Mouse (Mus musculus) C2C12 (cell line): ENCODE results near the gene Derl3. TPM values are rescaled to one million over a fixed set of nuclear protein-coding genes. Genes with fewer than 3 reads are reported as not detected.

Source experiments
- H3K27me3 ChIP-seq: one replicate; pipeline ENCODE4 v1.6.1; 2011; ENCODE audit not compliant: control insufficient read depth, insufficient read depth, insufficient read length
- H3K36me3 ChIP-seq: one replicate; pipeline ENCODE4 v1.6.1; 2011; ENCODE audit not compliant: control insufficient read depth, insufficient read depth
- H3K4me3 ChIP-seq: one replicate; pipeline ENCODE4 v1.5.1; 2011; ENCODE audit warnings: mild to moderate bottlenecking, control low read depth; ENCODE audit not compliant: poor library complexity, insufficient read depth, severe bottlenecking
- H3K79me2 ChIP-seq: one replicate; pipeline ENCODE4 v1.6.1; 2011; ENCODE audit not compliant: control insufficient read depth, insufficient read depth
- H3K79me3 ChIP-seq: one replicate; pipeline ENCODE4 v1.6.1; 2011; ENCODE audit warnings: low read depth, control low read depth
- H3ac ChIP-seq: one replicate; pipeline ENCODE3; 2011; ENCODE audit warnings: low read depth; ENCODE audit not compliant: control insufficient read depth, insufficient read length
- CEBPB ChIP-seq: IDR thresholded peaks from one replicate; pipeline ENCODE4 v1.6.1; 2011; ENCODE audit warnings: low read depth, mild to moderate bottlenecking, control low read depth, moderate library complexity
- CTCF ChIP-seq: IDR thresholded peaks from one replicate; pipeline ENCODE4 v1.5.1; 2011; ENCODE audit not compliant: control insufficient read depth, insufficient read depth, insufficient read length
- FOSL1 ChIP-seq: IDR thresholded peaks from one replicate; pipeline ENCODE4 v1.8.0; 2011; ENCODE audit warnings: mild to moderate bottlenecking, low read length; ENCODE audit not compliant: poor library complexity, insufficient read depth, severe bottlenecking
- MAX ChIP-seq: IDR thresholded peaks from one replicate; pipeline ENCODE4 v1.6.1; 2011; ENCODE audit warnings: mild to moderate bottlenecking, control low read depth
- MYOD1 ChIP-seq: IDR thresholded peaks from one replicate; pipeline ENCODE4 v1.6.1; 2011; ENCODE audit warnings: low read depth; ENCODE audit not compliant: control insufficient read depth, insufficient read length
- MYOG ChIP-seq: IDR thresholded peaks from one replicate; pipeline ENCODE4 v1.6.1; 2011; ENCODE audit not compliant: control insufficient read depth, insufficient read length; ENCODE audit errors: extremely low read depth
- USF1 ChIP-seq: IDR thresholded peaks from one replicate; pipeline ENCODE4 v1.6.1; 2011; ENCODE audit warnings: low read depth, mild to moderate bottlenecking, control low read depth, moderate library complexity
- polyA plus RNA-seq: library from polyadenylated mRNA; unstranded; fragments of >200 nt; fragmentation: generic; extraction: Trizol; gene quantifications from one replicate; pipeline ENCODE4 v1.2.1, GENCODE M21; 2012; ENCODE audit warnings: missing spikeins

Gene Derl3
- polyA plus RNA-seq, 1 experiment: 0.25 TPM

- H3K36me3 ChIP-seq: no peaks in the 10 kb centered on the region
- no peaks in the 10 kb centered on the region for H3K79me2 ChIP-seq
- no peak overlapping the region for H3ac ChIP-seq
- H3K79me3 ChIP-seq: no peaks in the 10 kb centered on the region
- H3K4me3 ChIP-seq: no peak overlapping the region
- TF ChIP-seq FOSL1 (no peak), MYOD1 (no peak), MYOG (no peak), MAX (no peak), CEBPB (peak; percentile 17)
- H3K27me3 ChIP-seq: no peaks in the 10 kb centered on the region
These were observed 51.0 kb downstream of the Derl3 start for GRCm38 (mm10) chr10:75944066-75944772.

- H3K36me3 ChIP-seq: no peaks in the 10 kb centered on the region
- H3K4me3 ChIP-seq: no peak overlapping the region
- no peaks in the 10 kb centered on the region for H3K79me3 ChIP-seq
- no peaks in the 10 kb centered on the region for H3K79me2 ChIP-seq
- TF ChIP-seq FOSL1 (no peak), MYOG (no peak), CTCF (no peak), MYOD1 (no peak), CEBPB (no peak), USF1 (no peak), MAX (no peak)
- no peaks in the 10 kb centered on the region for H3K27me3 ChIP-seq
- no peak overlapping the region for H3ac ChIP-seq
These were observed 52.0 kb downstream of the Derl3 start for GRCm38 (mm10) chr10:75945213-75945612.

Other genes with a start within 250 kb of the Derl3 start
- gene Susd2, start 249.4 kb upstream of the Derl3 start, polyA plus RNA-seq: 0.04 TPM
- gene Cabin1, start 129.1 kb upstream of the Derl3 start, polyA plus RNA-seq: 24.5 TPM
- 27.9 TPM for gene Ddt, start 120.0 kb upstream of the Derl3 start, polyA plus RNA-seq
- not detected for gene Gm20441, start 112.5 kb upstream of the Derl3 start, polyA plus RNA-seq
- gene Gstt3, start 112.0 kb upstream of the Derl3 start, polyA plus RNA-seq: 0.13 TPM
- gene Gstt1, start 94.8 kb upstream of the Derl3 start, polyA plus RNA-seq: 0.76 TPM
- gene Gstt4, start 70.9 kb upstream of the Derl3 start, polyA plus RNA-seq: not detected
- gene Gstt2, start 56.0 kb upstream of the Derl3 start, polyA plus RNA-seq: 0.49 TPM
- 2,436 TPM for gene Mif, start 33.2 kb upstream of the Derl3 start, polyA plus RNA-seq
- gene Smarcb1, start 28.2 kb downstream of the Derl3 start, polyA plus RNA-seq: 133 TPM
- gene Chchd10, start 39.7 kb downstream of the Derl3 start, polyA plus RNA-seq: 91.1 TPM
- gene Mmp11, start 43.1 kb downstream of the Derl3 start, polyA plus RNA-seq: 53.2 TPM
- gene Gm867, start 47.3 kb downstream of the Derl3 start, polyA plus RNA-seq: 0.35 TPM
- gene Vpreb3, start 49.6 kb downstream of the Derl3 start, polyA plus RNA-seq: 0.13 TPM
- not detected for gene Gm5134, start 61.1 kb downstream of the Derl3 start, polyA plus RNA-seq
- 6.7 TPM for gene Zfp280b, start 139.2 kb downstream of the Derl3 start, polyA plus RNA-seq
- gene Slc5a4b, start 217.5 kb downstream of the Derl3 start, polyA plus RNA-seq: not detected